Mouse (Mus musculus) layer of hippocampus, adult 2 months (tissue): ENCODE measurements around the gene Col9a3. TPM values are rescaled to one million over a fixed set of nuclear protein-coding genes. Genes with fewer than 3 reads are reported as not detected.

Source experiments
- DNase-seq, 2 experiments: peaks; one replicate each; pipeline ENCODE4 v3.0.0; 2022; ENCODE audit warnings: low spot score in 2 of 2
- H3K27ac ChIP-seq: fragments of 200-600 bp; 2 replicates; pipeline ENCODE4 v1.8.1; 2022
- H3K4me3 ChIP-seq: fragments of 200-600 bp; 2 replicates; pipeline ENCODE4 v1.8.1; 2022; ENCODE audit warnings: mild to moderate bottlenecking
- CTCF ChIP-seq: fragments of 200-600 bp; conservative IDR thresholded peaks from 2 replicates; pipeline ENCODE4 v1.8.1; 2022; ENCODE audit warnings: antibody characterized with exemption, mild to moderate bottlenecking, moderate library complexity
- total RNA-seq, 2 experiments: library from RNA; stranded (reverse); gene quantifications; 2 replicates each; pipeline ENCODE4 v1.2.3; 2021

Gene Col9a3
- total RNA-seq, 2 experiments from 2014 or later, result 6.8 to 10.4 TPM

DNA sequence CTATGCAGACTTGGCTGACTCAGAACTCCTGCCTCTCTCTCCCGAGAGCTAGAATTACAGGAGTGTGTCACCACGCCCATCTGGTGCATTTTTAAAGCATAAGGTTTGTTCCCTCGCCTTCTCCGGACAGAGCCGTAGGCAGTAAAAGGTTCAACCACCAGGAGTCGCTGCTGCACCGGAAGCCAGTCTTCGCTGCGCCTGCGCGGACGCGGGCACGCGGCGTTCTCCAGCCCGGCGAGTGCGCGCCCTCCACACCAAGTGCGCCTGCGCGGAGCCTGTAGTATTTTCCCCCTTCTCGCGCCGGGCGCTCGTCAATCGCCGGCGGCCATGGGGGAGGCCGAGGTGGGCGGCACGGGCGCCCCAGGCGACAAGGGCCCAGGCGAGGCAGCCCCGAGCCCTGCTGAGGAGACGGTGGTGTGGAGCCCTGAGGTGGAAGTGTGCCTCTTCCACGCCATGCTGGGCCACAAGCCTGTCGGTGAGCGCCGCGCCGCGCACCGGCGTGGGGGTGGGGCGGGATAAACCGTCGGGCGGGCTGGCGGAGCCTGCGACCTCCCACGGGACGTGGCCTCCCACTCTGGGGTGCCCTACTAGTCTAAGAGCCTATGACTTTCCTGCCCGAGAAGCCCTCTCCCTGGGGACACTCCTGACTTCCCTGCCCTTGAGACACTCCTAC lies 15.0 kb upstream of the Col9a3 start:
- peak; percentile 95 for TF ChIP-seq CTCF
- Histone ChIP-seq H3K27ac (peak overlapping the region; percentile 97), H3K4me3 (peak overlapping the region; percentile 88)
- DNase-seq, result peak; percentile 95 to 99

DNA sequence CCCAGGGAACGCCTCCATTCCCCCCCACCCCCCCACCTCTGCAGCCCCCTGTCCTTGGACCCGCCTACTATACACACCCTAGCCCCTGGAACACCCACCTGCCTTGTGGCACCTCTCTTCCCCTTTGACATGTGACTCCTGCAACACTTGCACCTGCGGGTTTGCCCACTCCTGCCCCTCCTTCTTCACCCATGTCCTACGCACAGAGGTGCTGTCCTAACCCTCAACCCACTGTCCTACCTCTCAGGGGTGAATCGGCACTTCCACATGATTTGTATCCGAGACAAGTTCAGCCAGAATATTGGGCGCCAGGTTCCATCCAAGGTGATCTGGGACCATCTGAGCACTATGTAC lies 14.5 kb upstream of the Col9a3 start:
- TF ChIP-seq CTCF, result no peak
- no peak for DNase-seq
- peak overlapping the region; percentile 97; the same call in 1 of the 2 replicates for H3K27ac ChIP-seq
- H3K4me3 ChIP-seq, result peak overlapping the region; percentile 88

DNA sequence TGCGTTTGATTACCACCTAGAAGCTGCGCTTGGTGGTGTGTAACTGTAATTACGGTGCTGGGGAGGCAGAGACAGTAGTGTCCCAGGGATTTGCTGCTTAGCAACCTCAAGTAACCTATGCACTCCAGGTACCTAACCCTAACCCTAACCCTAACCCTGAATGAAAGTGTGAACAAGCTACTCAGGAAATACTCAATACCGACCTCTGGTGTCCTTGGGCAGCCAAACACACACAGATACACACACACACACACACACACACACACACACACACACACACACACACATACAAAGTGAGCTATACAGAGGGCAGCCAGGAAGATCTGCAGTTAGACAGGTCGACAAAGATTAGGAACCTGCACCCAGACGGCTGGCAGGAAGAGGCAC lies 8.9 kb upstream of the Col9a3 start:
- Histone ChIP-seq H3K27ac (peak overlapping the region; percentile 99), H3K4me3 (peak overlapping the region; percentile 91)
- TF ChIP-seq CTCF, result no peak
- no peak for DNase-seq

DNA sequence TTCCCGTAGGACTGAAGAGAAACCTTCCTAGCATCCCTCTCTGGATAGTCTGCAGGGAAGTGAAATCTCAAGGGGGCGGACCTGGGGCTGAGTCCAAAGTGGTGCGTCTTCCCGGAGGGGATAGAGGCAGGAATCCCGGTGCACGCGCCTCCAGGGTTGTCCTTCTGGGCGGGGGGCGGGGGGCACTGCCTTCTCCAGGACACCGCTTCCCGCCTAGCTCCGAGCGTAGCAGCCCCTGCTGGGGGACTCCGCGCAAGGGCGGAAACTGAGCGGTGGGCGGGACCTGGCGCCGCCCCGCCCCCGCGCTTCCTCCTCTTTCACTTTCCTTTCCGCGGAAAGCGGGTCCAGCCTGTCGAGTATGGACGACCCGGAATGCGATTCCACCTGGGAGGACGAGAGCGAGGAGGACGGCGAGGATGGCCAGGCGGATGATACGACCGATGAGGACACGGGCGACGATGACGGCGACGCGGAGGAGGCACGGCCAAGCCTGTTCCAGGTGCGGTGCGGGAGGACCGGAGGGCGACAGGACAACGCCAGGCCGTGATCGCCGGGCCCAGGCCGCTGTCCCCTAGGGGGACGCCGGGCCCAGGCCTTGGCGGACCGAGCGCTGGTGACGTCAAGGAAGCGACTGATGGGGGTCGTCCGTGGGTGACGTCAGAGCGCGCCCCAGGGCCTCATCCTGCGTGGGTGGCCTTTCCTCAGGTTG lies 8.3 kb upstream of the Col9a3 start, which contains the start of gene Ogfr:
Gene Ogfr (plus strand): TSS at position 123 of the 709 bp plus-strand sequence.
- H3K4me3 ChIP-seq, result peak within 1 kb of the TSS; percentile 91
- peak within 1 kb of the TSS; percentile 99 for H3K27ac ChIP-seq
- TF ChIP-seq CTCF, result peak; percentile 70
- peak; percentile 71 to 83 for DNase-seq

DNA sequence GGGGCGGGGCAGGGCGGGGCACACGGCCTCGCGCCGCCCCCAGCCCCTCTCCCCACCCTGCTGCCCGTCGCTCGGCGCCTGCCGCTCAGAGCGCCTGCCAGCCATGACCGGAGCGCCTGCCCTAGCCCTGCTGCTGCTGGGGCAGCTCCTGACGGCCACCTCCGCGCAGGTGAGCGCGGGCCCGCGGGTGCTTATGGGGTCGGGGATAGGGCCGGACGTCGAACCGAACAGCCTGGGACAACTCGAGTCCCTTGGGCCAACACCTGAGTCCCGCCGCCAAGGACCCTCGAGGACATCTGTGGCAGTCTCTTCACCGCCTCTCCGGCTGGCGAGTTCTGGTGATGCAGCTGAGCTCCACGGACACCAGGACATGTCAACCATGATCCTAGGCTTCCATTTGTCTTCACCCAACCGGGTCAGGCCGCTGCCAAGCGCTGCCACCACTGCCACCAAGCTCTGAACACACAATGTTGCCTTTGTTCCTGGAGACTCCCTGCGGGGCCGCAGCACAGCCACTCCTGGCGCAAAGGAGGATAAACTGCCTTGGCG lies 641 bp downstream of the Col9a3 start:
- H3K4me3 ChIP-seq, result peak overlapping the region; percentile 31; the same call in 1 of the 2 replicates
- peak overlapping the region; percentile 70 for H3K27ac ChIP-seq
- TF ChIP-seq CTCF, result no peak
- no peak for DNase-seq

DNA sequence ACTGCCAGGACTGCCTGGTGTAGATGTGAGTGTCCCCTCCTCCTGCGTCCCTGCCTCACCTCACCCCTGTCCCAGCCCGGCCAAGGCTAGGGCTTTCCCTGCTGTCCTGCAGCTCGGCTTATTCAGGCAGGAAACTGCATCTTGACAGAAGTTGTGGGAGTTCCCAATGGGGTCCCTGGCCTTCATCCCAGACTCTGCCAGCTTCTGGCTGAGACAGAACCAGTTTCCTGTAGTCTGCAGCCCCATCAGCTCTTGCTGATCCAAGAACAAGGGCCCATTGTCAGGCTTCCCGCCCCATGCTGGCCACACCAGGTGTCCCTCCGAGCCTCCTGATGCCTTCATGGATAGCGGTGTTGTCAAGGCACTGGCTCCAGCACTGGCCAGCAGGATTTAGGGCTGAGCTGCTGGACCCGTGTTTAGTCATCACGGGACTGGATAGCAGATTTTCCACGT lies 3.0 kb downstream of the Col9a3 start:
- no peak for TF ChIP-seq CTCF
- peak overlapping the region; percentile 14; the same call in 1 of the 2 replicates for H3K27ac ChIP-seq
- no peak for DNase-seq
- no peak overlapping the region for H3K4me3 ChIP-seq

DNA sequence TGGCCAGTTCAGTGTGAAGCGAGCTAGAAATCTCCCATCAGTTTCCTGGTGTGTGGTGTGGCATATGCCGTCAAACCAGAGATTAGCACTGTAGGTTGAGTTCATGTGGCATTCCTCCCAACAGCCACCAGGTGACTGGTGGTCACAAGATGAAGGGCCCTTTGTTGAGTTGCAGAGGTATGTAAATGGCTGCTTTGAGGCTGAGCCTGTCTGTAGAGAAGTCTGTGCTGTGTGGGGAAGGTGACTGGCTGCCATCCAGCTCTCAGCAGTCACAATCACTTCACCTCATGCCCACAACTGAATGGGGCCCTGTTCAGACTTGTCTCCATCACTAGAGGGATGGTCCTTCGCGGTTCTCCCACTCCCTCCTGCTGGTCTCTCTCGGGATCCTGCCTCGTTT lies 7.2 kb downstream of the Col9a3 start:
- peak; percentile 17; the same call in 1 of the 2 replicates for TF ChIP-seq CTCF
- H3K4me3 ChIP-seq, result no peak overlapping the region

DNA sequence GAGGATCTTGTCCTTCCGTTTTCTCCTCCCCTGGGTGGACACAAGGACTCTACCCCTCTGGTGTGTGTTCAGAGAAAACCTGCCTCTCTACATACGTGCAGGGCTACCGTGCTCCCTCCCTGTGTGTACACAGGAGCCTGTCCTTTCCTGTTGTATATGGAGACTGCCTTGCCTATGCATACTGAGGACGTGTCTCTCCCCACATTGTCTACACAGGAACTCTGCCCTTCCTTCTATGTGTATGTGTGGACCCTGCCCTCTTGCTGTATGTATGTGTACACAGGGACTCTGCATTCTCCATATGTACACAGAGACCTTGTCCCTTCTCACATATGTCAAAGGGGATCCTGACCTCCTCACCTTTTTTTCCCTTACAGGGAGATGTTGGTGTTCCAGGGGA lies 12.7 kb downstream of the Col9a3 start:
- TF ChIP-seq CTCF, result no peak
- no peak for DNase-seq
- no peak overlapping the region for H3K27ac ChIP-seq
- H3K4me3 ChIP-seq, result no peak overlapping the region

More for the DNA sequence above, 7.2 kb downstream of the Col9a3 start:
- H3K27ac ChIP-seq, result no peak overlapping the region
- no peak for DNase-seq

DNA sequence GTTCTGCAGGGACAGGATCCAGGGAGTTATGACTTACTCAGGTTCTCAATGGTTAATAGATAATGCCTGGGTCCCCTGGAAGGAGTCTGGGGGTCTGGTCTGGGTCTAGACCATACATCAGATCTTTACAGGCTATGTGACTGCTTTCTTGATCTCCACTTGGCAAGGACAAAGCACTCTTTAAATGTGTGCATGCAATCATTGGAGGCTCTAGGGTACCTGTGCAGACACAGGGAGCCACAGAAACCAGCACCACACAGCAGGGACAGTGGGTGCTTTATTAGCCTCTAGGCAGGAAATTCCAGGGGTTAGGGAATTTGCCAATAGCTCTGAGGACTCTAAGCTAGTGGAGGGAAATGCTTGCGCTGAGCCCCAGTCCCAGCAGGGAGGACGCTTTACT lies 14.3 kb downstream of the Col9a3 start:
- no peak for DNase-seq
- H3K27ac ChIP-seq, result no peak overlapping the region
- no peak for TF ChIP-seq CTCF
- no peak overlapping the region for H3K4me3 ChIP-seq

DNA sequence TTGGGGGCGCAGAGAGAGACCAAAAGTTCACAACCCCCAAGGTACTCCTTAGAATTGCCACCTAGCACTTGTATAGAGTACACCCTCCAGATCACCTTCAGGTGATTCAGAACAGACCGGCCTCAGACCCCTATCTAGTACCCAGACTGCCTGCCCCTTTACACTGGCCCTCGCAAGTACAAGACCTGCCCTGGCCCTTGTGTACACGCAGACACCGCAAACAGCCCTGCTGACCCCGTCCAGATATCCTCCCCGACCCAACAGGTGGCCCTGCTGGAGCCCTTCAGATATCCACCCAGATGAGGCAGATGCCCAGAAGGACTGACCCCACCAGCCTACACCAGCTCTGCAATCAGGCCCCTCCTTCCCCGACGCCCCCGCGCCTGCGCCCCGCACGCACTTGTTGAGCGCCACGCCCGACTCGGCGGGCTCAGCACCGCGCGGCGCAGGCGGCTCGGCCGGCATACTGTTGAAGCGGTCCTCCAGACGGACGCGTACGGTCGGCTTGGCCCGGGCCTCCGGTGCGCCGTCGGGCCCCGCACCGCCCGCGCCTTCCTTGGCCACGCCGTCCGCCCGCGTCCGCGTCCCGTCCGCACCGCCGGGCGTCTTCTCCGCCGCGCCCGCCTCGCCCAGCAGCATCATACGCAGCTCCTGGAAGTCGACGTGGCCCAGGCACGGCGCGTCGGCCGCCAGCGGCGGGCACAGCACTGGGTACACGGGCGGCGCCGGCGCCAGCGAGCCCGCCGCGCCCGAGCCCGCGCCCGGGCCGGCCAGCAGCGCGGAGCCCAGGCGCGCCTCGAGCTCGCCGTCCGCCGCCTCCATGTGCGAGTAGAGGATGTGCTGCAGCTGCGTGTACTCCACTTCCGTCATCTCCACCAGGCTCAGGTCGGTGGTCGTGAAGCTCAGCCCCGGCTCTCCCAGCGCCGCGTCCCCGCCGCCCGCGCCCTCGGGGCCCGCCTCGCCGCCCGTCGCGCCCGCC lies 44.3 kb downstream of the Col9a3 start:
- no peak for DNase-seq
- Histone ChIP-seq H3K27ac (no peak overlapping the region), H3K4me3 (no peak overlapping the region)
- no peak for TF ChIP-seq CTCF

DNA sequence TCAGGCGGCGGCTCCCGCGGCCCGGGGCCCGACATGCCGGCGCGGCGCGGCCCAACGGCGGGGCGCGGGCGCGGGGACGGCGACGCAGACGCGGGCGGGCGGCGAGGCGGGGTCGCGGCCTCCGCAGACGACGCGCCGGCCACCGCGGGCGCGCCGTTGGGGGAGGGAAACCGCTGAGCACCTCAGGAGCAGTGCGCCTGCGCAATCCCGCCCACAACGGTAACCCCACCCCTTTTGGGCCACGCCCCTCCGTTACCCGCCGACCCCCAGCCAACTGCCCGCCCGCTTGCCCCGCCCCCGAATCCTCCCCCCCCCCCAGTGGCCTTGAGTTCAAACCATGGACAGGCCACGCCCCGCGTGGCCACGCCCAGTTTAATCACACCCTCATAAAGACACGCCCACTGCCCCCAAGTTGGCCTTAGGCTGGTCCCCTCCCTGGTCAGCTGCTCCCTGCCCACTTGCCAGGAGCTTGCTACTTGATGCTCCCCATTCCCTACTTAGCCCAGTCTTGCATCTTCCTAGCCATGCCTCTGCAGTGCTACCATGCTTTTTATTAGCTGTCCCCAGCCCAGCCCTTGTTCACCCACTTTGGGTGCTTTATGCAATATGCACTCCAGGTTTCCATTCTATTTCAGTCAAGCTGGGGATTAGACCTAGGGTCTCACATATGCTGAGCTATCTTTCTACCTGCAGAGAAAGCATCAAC lies 45.1 kb downstream of the Col9a3 start, which contains the start of gene Tcfl5:
Gene Tcfl5 (minus strand): TSS at position 154 of the 706 bp plus-strand sequence.
- Histone ChIP-seq H3K4me3 (no peak within 1 kb of the TSS), H3K27ac (no peak within 1 kb of the TSS)
- no peak for TF ChIP-seq CTCF
- no peak for DNase-seq

DNA sequence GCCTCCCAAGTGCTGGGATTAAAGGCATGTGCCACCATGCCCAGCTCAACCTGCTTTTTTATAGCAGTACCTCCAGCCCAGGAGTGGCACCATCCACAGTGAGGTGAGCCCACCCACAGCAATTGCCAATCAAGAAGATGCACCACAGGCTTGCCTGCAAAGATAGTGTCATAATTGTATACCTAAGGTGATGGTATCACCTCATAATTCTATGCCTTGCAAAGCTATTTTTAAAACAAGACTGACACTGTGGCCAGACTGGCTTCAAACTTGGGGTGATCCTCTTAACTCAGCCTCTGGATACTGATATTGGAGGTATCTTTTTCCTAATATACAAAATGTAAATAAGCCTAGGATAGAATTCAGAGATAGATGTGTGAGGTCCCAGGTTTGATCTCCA lies 46.0 kb downstream of the Col9a3 start:
- TF ChIP-seq CTCF, result no peak
- Histone ChIP-seq H3K4me3 (no peak overlapping the region), H3K27ac (no peak overlapping the region)
- no peak for DNase-seq
